8 mouse cellular contexts compared by ENCODE assay signal in genomic region chr8:95488698-95489332, GRCm38 (mm10). TPM values are rescaled to one million over a fixed set of nuclear protein-coding genes. Genes with fewer than 3 reads are reported as not detected.
DNase-seq lines count a peak whose midpoint lies in the region; ATAC-seq and TF ChIP-seq lines count a peak whose summit lies in the region.

No protein-coding gene starts in this region.

- peak; percentile 100 for TF ChIP-seq CTCF in Patski (IDR thresholded peaks at IDR 0.05)

- peak overlapping the region; percentile 96 for H3K9ac ChIP-seq in hindbrain, embryonic 13.5 days

- H3K4me1 ChIP-seq in hindbrain, embryonic 13.5 days (replicated peaks), result peaks cover 23% of the 10 kb centered on the region

- peak overlapping the region; percentile 76 for H3K27ac ChIP-seq in hindbrain, embryonic 13.5 days

- H3K9me3 ChIP-seq in hindbrain, embryonic 13.5 days, result no peaks in the 10 kb centered on the region

- peaks cover 16% of the 10 kb centered on the region for H3K36me3 ChIP-seq in hindbrain, embryonic 13.5 days

- no peak for DNase-seq in Patski (ENCODE audit: low read depth, low spot score)
- peak; percentile 96 for DNase-seq in cerebellum, postnatal 10 days
- DNase-seq in frontal cortex, postnatal 14 days (ENCODE audit: low spot score in 2 of 2), result peak; percentile 24 to 67
- DNase-seq in layer of hippocampus, postnatal 36 days, result peak; percentile 80 to 85
- DNase-seq in lung, postnatal 36 days, result peak; percentile 79
- DNase-seq in retina, embryonic 14.5 days (ENCODE audit: low spot score), result peak; percentile 85
- peak; percentile 95 for DNase-seq in thymus, postnatal 4 days

- in situ Hi-C loops in Patski (cut with MboI; ENCODE audit: low pct_unique_long_range_greater_than_20kb), result no loop called here

- WGBS in hindbrain, embryonic 13.5 days, result 2% methylated on average over 13 of the region's 42 CpGs

- H3K4me2 ChIP-seq in hindbrain, embryonic 13.5 days, result peak overlapping the region; percentile 64

- POLR2A ChIA-PET in Patski (lab: Charles Lee), result interaction anchor here (0.7 kb wide), 1 partner anchor 10 kb away, joined by 3 read pairs; no protein-coding TSS in a partner anchor

- H3K4me3 ChIP-seq in hindbrain, embryonic 13.5 days, result peak overlapping the region; percentile 97

- H3K27me3 ChIP-seq in Patski, result peaks cover 4% of the 10 kb centered on the region
- no peaks in the 10 kb centered on the region for H3K27me3 ChIP-seq in hindbrain, embryonic 13.5 days

- CTCF ChIA-PET in Patski (lab: Charles Lee), result interaction anchor here (0.8 to 1.2 kb wide), 3 partner anchors 42 to 62 kb away, joined by 3 read pairs; partner anchors contain the start of gene Ccdc113

- peak; percentile 84 for ATAC-seq in Patski
- peak; percentile 89 for ATAC-seq in hindbrain, embryonic 13.5 days (ENCODE audit: low FRiP score)

RNA-seq across cellular contexts. Expression of gene Csnk2a2, which starts 1.0 kb away (rescaled TPM):
- 87.3 TPM for polyA plus RNA-seq in Patski (2021)
- 8.9 and 12.1 TPM in 2 replicates for polyA plus RNA-seq in hindbrain, embryonic 13.5 days (2015; fragmentation: Nextera tagmentation; extraction: Ambion mirVana)
- total RNA-seq in layer of hippocampus, postnatal 36 days (2021), result 10 to 100 TPM; 66.9 to 71.8 TPM

RNA-seq across cellular contexts. Expression of gene Ccdc113, which starts 45.1 kb away (rescaled TPM):
- 1.0 TPM for polyA plus RNA-seq in Patski (2021)
- 1.9 and 3.0 TPM in 2 replicates for polyA plus RNA-seq in hindbrain, embryonic 13.5 days (2015; fragmentation: Nextera tagmentation; extraction: Ambion mirVana)
- total RNA-seq in layer of hippocampus, postnatal 36 days (2021), result 1 to 10 TPM in 1 of 2 experiments, under 1 TPM in 1; 0.68 to 1.3 TPM

RNA-seq across cellular contexts. Expression of gene Cfap20, which starts 54.1 kb away (rescaled TPM):
- 64.5 TPM for polyA plus RNA-seq in Patski (2021)
- polyA plus RNA-seq in hindbrain, embryonic 13.5 days (2015; fragmentation: Nextera tagmentation; extraction: Ambion mirVana), result 134 TPM in 2 replicates
- total RNA-seq in layer of hippocampus, postnatal 36 days (2021), result 10 to 100 TPM; 55.4 to 63.9 TPM
